Mouse (Mus musculus) limb, embryonic 14.5 days (tissue): Measurements from ENCODE around the gene Ube2t. TPM values are rescaled to one million over a fixed set of nuclear protein-coding genes. Genes with fewer than 3 reads are reported as not detected.

Experiments used
- ATAC-seq: fragments of 200-750 bp; cut with Nextera tagmentation; 2 replicates; pipeline ENCODE4 v1.8.0; 2017; ENCODE audit warnings: low read depth, moderate number of reproducible peaks, moderate TSS enrichment; ENCODE audit not compliant: low FRiP score
- DNase-seq: peaks from one replicate; pipeline ENCODE4 v3.0.0-alpha.2; 2015; ENCODE audit warnings: low spot score
- H3K27ac ChIP-seq: fragments of 300-500 bp; sonication (generic); replicated peaks from 2 replicates; pipeline ENCODE4 v1.5.1; 2014; ENCODE audit warnings: low read depth, mild to moderate bottlenecking, low read length, moderate library complexity, mixed read lengths
- H3K27me3 ChIP-seq: fragments of 300-500 bp; sonication (generic); 2 replicates; pipeline ENCODE4 v1.6.1; 2014; ENCODE audit warnings: low read length, mixed read lengths; ENCODE audit not compliant: control insufficient read depth, insufficient read depth
- H3K36me3 ChIP-seq: fragments of 300-500 bp; sonication (generic); 2 replicates; pipeline ENCODE4 v1.6.1; 2014; ENCODE audit warnings: mild to moderate bottlenecking, low read length, moderate library complexity, mixed read lengths; ENCODE audit not compliant: control insufficient read depth, insufficient read depth
- H3K4me1 ChIP-seq: fragments of 300-500 bp; sonication (generic); 2 replicates; pipeline ENCODE4 v1.6.1; 2014; ENCODE audit warnings: antibody characterized with exemption, low read length, mixed read lengths; ENCODE audit not compliant: control insufficient read depth, insufficient read depth
- H3K4me2 ChIP-seq: fragments of 300-500 bp; sonication (generic); replicated peaks from 2 replicates; pipeline ENCODE4 v1.6.1; 2014; ENCODE audit warnings: low read depth, mild to moderate bottlenecking, low read length, moderate library complexity; ENCODE audit not compliant: severe bottlenecking
- H3K4me3 ChIP-seq: fragments of 300-500 bp; sonication (generic); replicated peaks from 2 replicates; pipeline ENCODE4 v1.5.1; 2014; ENCODE audit warnings: low read length
- H3K9ac ChIP-seq: fragments of 300-500 bp; sonication (generic); 2 replicates; pipeline ENCODE4 v1.6.1; 2014; ENCODE audit warnings: mild to moderate bottlenecking, low read depth, low read length, moderate library complexity; ENCODE audit not compliant: severe bottlenecking
- H3K9me3 ChIP-seq: fragments of 300-500 bp; sonication (generic); 2 replicates; pipeline ENCODE4 v1.6.1; 2016; ENCODE audit warnings: low read length; ENCODE audit not compliant: control insufficient read depth
- POLR2A ChIP-seq: fragments of 200-500 bp; IDR thresholded peaks from 2 replicates; pipeline ENCODE4 v1.8.0; 2012; ENCODE audit warnings: inconsistent platforms, mild to moderate bottlenecking, moderate library complexity, borderline replicate concordance; ENCODE audit not compliant: insufficient read depth, insufficient read length; ENCODE audit errors: extremely low read depth
- WGBS: fragments of 180-500 bp; shearing (Covaris S2); extraction: QIAGEN DNeasy Blood & Tissue Kit; methylation state at CpG from one replicate; pipeline ENCODE4 v1.1.7; 2014; 5-methylcytosine and 5-hydroxymethylcytosine counted together
- polyA plus RNA-seq, 2 experiments: library from polyadenylated mRNA; depleted of rRNA in 1 of 2; stranded (reverse) in 1 of 2; unstranded in 1 of 2; fragments of >200 nt; fragmentation: Nextera tagmentation in 1 of 2; extraction: Ambion mirVana in 1 of 2; gene quantifications; 2 replicates each; pipeline versions ENCODE4 v1.2.1 to v1.2.3; 2012 to 2014

Ube2t gene
- polyA plus RNA-seq, 2 experiments, result 21.7 to 23.5 TPM

GRCm38 (mm10) chr1:134972920-134973319 is 10.6 kb downstream of the Ube2t start:
- no peak for DNase-seq
- H3K4me1 ChIP-seq, result no peaks in the 10 kb centered on the region
- H3K4me2 ChIP-seq, result no peak overlapping the region
- no peak overlapping the region for H3K4me3 ChIP-seq
- H3K9ac ChIP-seq, result no peak overlapping the region
- TF ChIP-seq POLR2A, result no peak
- no peak overlapping the region for H3K27ac ChIP-seq
- ATAC-seq, result no peak
- H3K27me3 ChIP-seq, result no peaks in the 10 kb centered on the region
- H3K36me3 ChIP-seq, result peaks cover 30% of the 10 kb centered on the region
- no peaks in the 10 kb centered on the region for H3K9me3 ChIP-seq
- WGBS, result 70% methylated on average over 1 of the region's 1 CpGs

GRCm38 (mm10) chr1:134987173-134987961 is 25.0 kb downstream of the Ube2t start:
- no peaks in the 10 kb centered on the region for H3K36me3 ChIP-seq
- no peaks in the 10 kb centered on the region; the same call in 1 of the 2 replicates for H3K27me3 ChIP-seq
- 34% methylated on average over 42 of the region's 48 CpGs for WGBS
- ATAC-seq (peak; percentile 48; the same call in 1 of the 2 replicates), DNase-seq (no peak)
- no peaks in the 10 kb centered on the region for H3K9me3 ChIP-seq
- peak overlapping the region; percentile 44 for H3K9ac ChIP-seq
- TF ChIP-seq POLR2A, result 0 out of 2 replicates have a peak, but pooled peaks have one; percentile 28
- no peak overlapping the region for H3K27ac ChIP-seq
- H3K4me1 ChIP-seq, result peaks cover 11% of the 10 kb centered on the region
- H3K4me3 ChIP-seq, result peak overlapping the region; percentile 37
- peak overlapping the region; percentile 72 for H3K4me2 ChIP-seq

- Histone ChIP-seq H3K4me1 (peaks cover 16% of the 10 kb centered on the region), H3K4me2 (peak overlapping the region; percentile 72), H3K9me3 (no peaks in the 10 kb centered on the region), H3K9ac (peak overlapping the region; percentile 44), H3K27me3 (no peaks in the 10 kb centered on the region; the same call in 1 of the 2 replicates), H3K4me3 (peak overlapping the region; percentile 37), H3K36me3 (no peaks in the 10 kb centered on the region), H3K27ac (no peak overlapping the region)
- no peak for DNase-seq
- ATAC-seq, result no peak
- WGBS, result 16% methylated on average over 14 of the region's 14 CpGs
- TF ChIP-seq POLR2A, result no peak
These were observed 25.6 kb downstream of the Ube2t start for GRCm38 (mm10) chr1:134987962-134988341.

- H3K4me3 ChIP-seq, result no peak overlapping the region
- no peaks in the 10 kb centered on the region for H3K9me3 ChIP-seq
- WGBS, result 7% methylated on average over 7 of the region's 7 CpGs
These were observed 27.0 kb downstream of the Ube2t start for GRCm38 (mm10) chr1:134989372-134989771.

DNA sequence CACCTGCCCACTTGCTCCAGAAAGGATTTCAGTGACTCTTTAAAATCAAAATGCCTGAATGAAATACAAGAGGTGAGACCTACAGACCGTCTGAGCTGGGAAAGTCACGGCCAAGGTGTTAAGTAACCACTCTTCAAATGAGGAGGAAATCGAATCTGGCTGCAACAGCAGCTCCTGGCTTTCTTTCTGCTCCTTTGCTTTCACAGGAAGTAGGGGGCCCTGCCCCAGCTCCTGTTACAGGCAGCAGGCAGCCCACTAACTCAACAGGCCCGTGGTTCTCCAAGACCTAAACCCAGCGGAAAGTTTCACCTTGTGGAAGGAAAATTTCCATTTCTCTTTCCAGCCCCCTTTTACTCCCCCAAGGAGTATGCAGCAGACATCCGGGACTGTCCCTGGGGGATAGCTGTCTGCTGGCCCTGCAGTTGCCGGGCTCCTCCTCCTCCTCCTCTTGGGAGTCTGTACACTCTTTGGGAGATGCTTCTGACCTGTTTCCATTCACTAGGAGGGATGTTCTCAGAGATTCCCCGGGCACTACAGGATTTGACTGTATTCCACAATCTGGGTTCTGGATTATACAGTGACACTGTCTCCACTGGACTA is 29.8 kb downstream of the Ube2t start:
- H3K9me3 ChIP-seq, result no peaks in the 10 kb centered on the region
- H3K27me3 ChIP-seq, result no peaks in the 10 kb centered on the region; the same call in 1 of the 2 replicates
- peaks cover 19% of the 10 kb centered on the region for H3K4me1 ChIP-seq
- H3K36me3 ChIP-seq, result no peaks in the 10 kb centered on the region
- H3K9ac ChIP-seq, result no peak overlapping the region
- TF ChIP-seq POLR2A, result no peak
- WGBS, result 26% methylated on average over 8 of the region's 8 CpGs
- DNase-seq (peak; percentile 49), ATAC-seq (no peak)
- peak overlapping the region; percentile 19; the same call in 1 of the 2 replicates for H3K27ac ChIP-seq
- no peak overlapping the region for H3K4me2 ChIP-seq
- no peak overlapping the region for H3K4me3 ChIP-seq

More at GRCm38 (mm10) chr1:134989372-134989771, 27.0 kb downstream of the Ube2t start:
- Histone ChIP-seq H3K27me3 (no peaks in the 10 kb centered on the region; the same call in 1 of the 2 replicates), H3K27ac (no peak overlapping the region), H3K4me1 (peaks cover 16% of the 10 kb centered on the region), H3K4me2 (no peak overlapping the region), H3K9ac (no peak overlapping the region), H3K36me3 (no peaks in the 10 kb centered on the region)
- no peak for TF ChIP-seq POLR2A
- peak; percentile 85 for DNase-seq
- ATAC-seq, result no peak
